Mouse (Mus musculus) cerebellum, postnatal 25 days (tissue): ENCODE measurements at regions not wholly inside any gene's neighbourhood (a gene's known extent, or its start where the extent isn't known, plus 50 kb on each side); places are given as distances from the start of the nearest gene placed in this dataset.
"Not testable (repeated sequence)": the region's sequence is repeated elsewhere in the genome, so short reads cannot be mapped to it uniquely, and the experiment has no call there.

Experiments used
- DNase-seq, 2 experiments: peaks; one replicate each; pipeline ENCODE4 v3.0.0; 2021; ENCODE audit warnings: mixed read lengths in 2 of 2

GRCm38 (mm10) chr1:105900158-105900557 is 90.0 kb upstream of the Zcchc2 start:
- no peak for DNase-seq

GRCm38 (mm10) chr1:105900920-105901319 is 89.3 kb upstream of the Zcchc2 start:
- no peak for DNase-seq

DNA sequence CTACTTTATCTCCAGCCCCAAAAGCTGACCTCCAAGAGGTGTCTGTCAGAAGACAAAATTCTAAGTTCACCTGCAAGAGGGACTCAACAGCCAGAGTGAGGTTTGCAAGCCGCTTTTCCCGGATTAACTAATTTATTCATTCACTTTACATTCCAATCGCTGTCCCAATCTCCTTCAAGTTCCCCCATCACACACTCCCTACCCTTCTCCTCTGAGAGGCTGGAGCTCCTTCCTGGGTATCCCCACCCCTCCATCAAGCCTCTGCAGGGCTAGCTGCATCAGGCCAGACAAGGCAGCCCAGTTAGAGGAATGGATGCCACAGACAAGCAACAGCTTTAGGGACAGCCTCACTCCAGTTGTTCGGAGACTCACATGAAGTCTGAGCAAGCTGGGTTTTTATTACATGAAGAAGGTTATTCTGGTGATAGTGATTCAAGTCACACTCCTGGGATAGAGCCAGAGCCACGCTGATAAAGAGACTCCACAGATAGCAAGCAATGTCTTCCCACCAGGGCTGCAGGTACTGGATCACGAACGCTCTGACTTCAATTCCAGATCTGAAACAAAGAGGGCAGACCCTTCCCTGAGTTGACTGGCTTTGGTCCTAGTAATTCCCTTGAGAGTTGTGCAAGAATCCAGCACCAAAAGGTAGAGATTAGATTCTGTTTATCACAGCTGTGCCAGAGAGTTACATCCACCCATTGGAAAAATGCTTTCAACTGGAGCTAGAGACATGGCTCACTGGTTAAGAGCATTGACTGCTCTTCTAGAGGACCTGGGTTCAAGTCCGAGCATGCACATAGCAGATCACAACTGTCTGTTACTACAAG is 86.7 kb upstream of the Zcchc2 start:
- no peak for DNase-seq

DNA sequence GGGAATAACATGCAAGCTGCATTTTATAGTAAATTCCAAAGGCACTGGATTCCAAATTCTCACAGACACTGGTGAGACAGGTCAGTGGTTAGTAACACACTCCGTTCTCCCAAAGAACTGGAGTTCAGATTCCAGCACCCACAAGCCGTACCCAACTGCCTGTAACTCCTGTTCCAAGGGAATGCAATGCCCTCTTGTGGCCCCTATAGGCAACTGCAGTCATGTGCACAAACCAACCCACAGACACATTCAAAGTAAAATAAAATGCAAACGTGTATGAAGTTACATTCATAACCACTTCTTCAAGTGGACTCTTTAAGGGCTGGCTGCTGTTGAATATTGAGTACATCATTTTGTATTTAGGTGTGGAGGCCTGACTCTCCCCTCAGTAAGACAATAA is 85.5 kb upstream of the Zcchc2 start:
- DNase-seq: peak in 1 of 2 experiments; percentile 23

DNA sequence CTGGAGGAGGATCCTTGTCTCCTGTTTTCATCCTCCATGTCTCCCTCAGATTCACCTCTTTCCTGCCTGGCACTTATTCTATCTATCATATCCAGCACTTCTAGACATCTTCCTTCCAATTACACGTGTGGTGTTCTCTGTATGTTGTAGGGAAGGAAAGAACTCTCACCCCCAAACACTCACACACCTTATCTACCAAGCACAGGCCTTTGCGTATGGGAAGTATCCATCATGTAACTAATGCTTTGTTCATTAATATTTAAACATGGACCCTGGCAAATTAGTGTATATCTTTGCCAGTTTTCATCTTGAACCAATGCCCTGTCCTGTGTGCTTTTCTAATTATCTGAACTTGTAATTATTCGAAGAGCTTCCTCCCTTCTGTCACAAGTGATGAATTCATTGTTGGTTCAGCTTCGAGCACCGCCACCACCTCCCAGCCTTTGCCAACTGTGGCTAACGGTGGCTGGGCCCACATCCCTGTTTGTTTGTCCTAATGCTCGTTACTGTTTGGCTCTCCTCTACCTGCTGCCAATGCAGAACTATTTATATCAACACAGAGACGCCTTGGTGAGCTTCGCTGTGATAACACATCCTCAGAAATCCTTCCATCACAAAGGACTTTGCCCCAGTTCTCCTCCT is 84.3 kb upstream of the Zcchc2 start:
- DNase-seq: no peak

GRCm38 (mm10) chr1:105906427-105906798 is 83.8 kb upstream of the Zcchc2 start:
- DNase-seq: peak; percentile 82 to 92

- peak; percentile 56 to 70 for DNase-seq
Measured at GRCm38 (mm10) chr1:105908029-105908876, 82.0 kb upstream of the Zcchc2 start.

DNA sequence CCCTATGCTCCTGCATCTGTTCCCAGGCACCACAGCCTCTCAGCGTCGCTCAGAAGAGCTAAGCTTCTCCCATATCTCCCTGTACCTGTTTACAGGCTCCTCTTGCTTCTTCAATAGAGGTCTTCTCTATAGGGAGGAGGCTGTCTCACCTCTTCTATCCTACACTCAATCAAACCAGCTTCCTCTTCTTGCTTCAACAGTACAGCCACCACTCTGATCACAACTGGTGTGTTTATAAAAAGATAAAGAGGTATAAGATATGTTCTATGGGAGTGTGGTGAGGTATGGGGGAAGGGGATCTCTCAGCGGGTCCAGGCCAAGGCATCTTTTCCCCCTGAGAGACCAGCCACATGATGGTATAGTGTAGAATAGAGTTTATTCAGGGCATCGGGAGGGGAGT is 81.1 kb upstream of the Zcchc2 start:
- no peak for DNase-seq

DNA sequence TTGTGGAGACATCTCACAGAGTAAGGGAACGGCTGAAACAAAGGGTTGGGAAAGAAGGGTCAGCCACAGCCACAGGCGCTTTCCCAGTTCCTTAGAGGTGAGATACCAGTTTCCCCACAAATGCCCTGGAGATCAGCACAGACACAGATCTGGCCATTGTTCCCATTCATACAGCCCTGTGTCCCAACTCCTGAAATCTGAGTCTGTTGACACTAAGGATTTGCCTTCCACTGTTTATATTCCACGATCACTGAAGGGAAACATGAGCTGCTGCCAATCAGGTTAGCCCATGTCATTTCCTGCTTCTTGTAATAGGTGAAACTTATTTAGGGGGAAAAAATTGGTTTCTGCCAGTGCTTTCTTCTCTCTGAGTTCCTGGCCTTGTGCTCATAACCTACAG is 78.5 kb upstream of the Zcchc2 start:
- no peak for DNase-seq

DNA sequence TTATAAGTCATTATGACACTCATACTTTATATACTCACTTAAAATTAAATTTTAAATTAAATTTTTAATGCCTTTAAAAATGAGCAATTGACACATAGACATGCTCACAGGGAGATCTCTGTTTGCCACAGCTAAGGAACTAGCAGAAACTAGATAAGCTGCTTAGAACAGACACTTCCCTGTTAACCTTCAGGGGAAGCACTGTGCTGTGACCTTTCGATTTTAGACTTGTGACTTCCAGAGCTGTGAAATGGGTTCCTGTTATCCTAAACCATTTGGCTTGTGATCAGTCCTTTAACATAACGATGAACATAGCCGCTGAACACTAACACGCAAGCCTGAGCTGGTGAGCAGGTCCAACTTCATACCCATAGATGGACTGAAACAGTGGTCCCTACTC is 68.4 kb upstream of the Zcchc2 start:
- no peak for DNase-seq

- DNase-seq: no peak
Measured at GRCm38 (mm10) chr1:105922586-105922985, 67.6 kb upstream of the Zcchc2 start.

DNA sequence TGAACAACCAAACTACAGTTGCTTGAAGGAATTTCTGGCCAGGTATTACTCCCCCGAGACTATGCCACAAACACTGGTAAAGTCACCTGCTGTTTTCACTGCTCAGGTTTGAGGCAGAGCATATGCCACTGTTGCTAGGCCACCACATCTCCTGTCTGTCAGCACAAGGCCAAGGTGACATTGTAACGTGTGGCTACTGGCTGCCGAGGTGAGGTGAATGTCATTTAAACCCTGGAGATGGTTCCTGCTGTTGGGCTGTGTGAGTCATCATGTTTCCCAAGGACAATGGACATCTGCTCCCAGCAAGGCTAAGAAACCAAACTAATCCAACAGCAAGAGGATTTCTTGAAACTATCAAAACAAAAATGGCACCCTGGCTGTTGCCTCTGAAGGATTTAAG is 67.2 kb upstream of the Zcchc2 start:
- no peak for DNase-seq

GRCm38 (mm10) chr1:105925617-105926370 is 64.4 kb upstream of the Zcchc2 start:
- no peak for DNase-seq

- no peak for DNase-seq
Measured at GRCm38 (mm10) chr1:105926871-105927270, 63.3 kb upstream of the Zcchc2 start.

DNA sequence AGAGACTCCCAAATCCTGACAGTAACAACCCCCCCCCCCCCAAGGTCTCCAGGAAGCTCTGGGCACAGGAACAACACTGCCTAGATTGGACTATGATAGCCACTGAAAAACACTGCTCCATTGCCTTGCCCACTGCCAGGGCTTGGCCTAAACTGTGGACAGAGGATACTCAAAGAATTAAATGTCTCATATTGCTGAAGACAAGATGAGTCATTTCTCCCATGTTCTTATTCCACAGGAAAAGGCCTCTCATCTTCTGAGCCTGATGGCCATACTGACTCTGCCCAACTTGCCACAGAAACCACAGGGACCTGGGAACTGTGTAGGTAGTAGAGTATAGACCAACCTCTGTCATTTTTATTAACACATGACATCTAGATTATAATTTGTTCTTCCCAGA is 59.4 kb upstream of the Zcchc2 start:
- DNase-seq: no peak

DNA sequence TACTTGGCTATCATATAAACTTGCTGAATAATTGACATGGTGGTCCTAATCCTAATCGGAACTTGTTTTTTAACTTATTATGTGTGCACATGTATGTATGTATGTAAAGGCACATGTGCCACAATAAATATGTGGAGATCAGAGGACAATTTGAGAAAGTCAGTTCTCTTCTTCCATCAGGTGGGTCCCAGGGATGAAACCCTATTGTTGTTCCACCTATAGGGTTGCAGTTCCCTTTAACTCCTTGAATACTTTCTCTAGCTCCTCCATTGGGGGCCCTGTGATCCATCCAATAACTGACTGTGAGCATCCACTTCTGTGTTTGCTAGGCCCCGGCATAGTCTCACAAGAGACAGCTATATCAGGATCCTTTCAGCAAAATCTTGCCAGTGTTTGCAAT is 56.0 kb upstream of the Zcchc2 start:
- not testable (repeated sequence) for DNase-seq
